Mouse (Mus musculus): ENCODE measurements around the gene Spin4. TPM values are rescaled to one million over a fixed set of nuclear protein-coding genes. Genes with fewer than 3 reads are reported as not detected.
A peak's percentile ranks its signal among the peaks of the same experiment; 100 is the strongest.

Spin4 gene
- total RNA-seq (2021), result under 1 TPM; 0.64 to 0.69 TPM
- long read RNA-seq, experiment 1, full-length matches to known transcripts, result 2 of 2 reads
- long read RNA-seq, experiment 1, partial matches to known transcripts, result 0 of 2 reads
- long read RNA-seq, experiment 1, other reads (novel, unspliced or antisense), result 0 of 2 reads
- long read RNA-seq, experiment 2, result 0 reads

DNA sequence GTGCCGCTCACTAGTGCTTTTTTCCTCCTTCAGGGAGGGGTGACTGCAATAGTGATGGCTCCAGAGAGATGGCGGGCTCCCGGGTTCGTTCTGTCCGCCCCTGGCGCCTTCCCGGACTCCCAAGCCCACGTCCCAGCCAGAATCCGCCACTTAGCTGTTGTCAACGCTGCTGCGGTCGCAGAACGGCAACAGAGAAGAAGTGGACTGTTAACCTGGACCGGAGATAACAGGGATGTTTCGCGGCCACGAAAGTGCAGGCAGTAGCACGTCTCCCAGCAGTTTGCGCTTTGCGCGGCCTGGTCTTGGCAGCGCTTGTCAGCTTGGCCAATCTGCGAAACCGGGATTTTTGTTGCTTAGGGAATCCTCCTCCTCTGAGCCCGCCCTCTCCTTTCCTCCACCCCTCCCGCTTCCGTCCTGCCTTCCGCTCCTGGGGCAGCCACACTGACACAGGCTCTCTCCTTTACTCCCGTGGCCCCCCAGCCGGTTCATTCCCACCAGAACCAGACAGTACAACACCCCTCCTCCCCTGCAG is at the start of gene Spin4:
Spin4 (minus strand) TSS at position 322 of the 532 bp plus-strand sequence.
- Histone ChIP-seq H3K4me3 (peak within 1 kb of the TSS; percentile 69), H3K27ac (peak within 1 kb of the TSS; percentile 89)
- TF ChIP-seq CTCF (conservative IDR thresholded peaks at IDR 0.05), result 0 out of 2 replicates have a peak, but pooled peaks have one; percentile 11
- DNase-seq (ENCODE audit: low spot score in 2 of 2), result peak; percentile 50 to 61

DNA sequence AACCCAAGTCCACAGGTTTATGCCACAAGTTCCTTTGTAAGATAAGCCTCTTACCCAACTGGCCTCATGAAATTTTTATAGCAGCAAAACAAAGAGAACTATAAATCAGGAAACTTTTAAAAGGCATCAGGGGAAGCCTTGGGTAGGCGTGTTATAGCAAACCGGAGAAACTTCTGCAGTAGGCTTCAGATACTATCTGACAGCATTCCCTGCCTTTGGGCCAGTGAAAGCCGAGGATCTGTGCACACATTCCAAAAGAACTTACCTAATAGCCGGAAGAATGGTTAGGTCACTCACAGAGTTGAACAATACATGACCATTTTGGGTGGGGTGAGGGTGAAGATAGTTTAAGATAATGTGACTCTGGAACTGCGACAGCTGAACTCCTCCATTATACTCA is 1.4 kb upstream of the Spin4 start:
- TF ChIP-seq CTCF (conservative IDR thresholded peaks at IDR 0.05), result no peak
- DNase-seq (ENCODE audit: low spot score in 2 of 2), result no peak
- Histone ChIP-seq H3K4me3 (no peak overlapping the region), H3K27ac (no peak overlapping the region)

DNA sequence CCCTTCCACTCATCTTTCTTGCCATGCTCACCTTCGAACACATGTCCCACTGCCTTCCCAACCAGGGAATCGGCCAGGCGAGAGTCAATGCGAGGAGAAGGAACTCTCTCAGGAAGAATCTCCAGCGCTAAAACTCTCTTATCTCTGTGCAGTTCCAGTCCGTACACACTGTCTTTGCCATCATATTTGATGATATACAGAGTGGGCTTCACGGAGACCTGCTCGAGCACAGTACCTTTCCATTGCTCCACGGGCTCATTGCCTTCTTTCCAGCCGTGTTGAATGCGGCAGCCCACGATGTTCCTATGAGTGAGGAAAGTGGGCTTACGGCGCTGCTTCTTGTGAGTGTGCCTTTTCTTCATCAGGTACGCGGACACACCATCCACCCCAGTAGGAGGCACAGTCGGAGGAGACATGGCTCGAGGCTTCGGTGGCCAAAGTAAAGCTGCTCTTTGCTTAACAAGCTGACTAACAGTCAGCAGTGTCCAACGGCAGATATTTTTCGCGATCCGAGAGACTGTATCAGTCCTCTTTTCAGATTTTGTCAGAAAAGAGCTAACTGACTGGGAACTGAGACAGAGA is 612 bp downstream of the Spin4 start:
- no peak for DNase-seq (ENCODE audit: low spot score in 2 of 2)
- peak overlapping the region; percentile 69 for H3K4me3 ChIP-seq
- peak overlapping the region; percentile 89 for H3K27ac ChIP-seq
- TF ChIP-seq CTCF (conservative IDR thresholded peaks at IDR 0.05), result no peak; the same call in 1 of the 2 replicates

DNA sequence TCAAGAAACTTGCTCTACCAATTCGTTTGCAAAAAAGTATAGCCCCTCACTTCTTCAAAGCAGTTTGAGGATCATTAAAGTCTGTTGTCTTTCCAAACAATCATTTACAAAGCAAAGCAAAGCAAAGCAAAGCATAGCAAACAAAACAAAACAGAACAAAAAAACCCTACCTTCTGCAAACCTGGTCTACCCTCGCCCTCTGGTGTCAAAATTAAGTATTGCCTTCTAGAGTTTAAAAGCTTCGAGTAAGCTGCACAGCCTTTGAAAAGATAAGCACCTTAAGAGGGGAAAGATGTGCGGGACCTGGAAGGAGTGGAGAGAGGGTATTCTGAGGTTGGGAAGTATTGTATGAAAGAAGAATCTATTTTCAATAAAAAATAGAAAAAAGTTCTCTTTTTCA is 14.4 kb downstream of the Spin4 start:
- Histone ChIP-seq H3K4me3 (no peak overlapping the region), H3K27ac (no peak overlapping the region)
- peak in 1 of 2 experiments; percentile 62 for DNase-seq (ENCODE audit: low spot score in 2 of 2)
- TF ChIP-seq CTCF (conservative IDR thresholded peaks at IDR 0.05), result peak; percentile 78

DNA sequence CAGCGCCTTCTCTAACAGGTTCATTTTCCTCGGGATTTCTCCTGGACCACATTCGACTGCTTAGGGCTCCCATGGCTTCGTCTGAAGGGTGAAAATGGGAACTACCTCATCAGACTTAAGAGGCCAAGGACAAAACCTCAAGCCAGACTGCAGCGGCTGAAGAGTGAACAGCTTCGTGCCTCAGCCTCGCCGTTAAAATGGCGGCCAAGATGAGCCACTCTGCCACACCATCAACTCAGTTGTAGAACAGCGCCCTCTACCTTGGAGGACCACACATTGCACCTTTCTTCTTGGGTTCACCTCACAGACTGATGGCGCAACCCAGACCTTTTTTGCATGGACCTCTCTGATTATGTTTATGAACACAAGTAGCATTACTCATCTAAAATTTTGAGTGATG is 27.6 kb downstream of the Spin4 start:
- Histone ChIP-seq H3K27ac (no peak overlapping the region), H3K4me3 (no peak overlapping the region)
- no peak for TF ChIP-seq CTCF (conservative IDR thresholded peaks at IDR 0.05)
- no peak for DNase-seq (ENCODE audit: low spot score in 2 of 2)

DNA sequence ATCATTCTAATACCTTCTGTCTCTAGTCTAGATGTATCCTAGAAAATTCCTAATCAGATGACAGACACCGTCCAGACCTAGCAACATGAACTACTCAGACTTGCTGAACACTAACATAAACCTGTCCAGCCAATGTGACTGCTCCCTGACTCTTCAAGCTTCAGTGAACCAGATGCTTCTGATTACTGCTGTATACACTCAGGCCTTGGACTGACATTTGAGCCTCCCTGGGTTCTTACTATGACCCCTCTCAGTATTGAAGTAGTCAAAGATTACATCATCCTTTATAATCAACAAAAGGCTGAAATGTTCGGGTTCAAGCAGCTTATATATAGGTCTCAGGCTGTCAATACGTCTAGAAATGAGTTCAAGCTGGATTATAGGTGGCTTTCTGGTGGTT is 32.4 kb downstream of the Spin4 start:
- Histone ChIP-seq H3K27ac (no peak overlapping the region), H3K4me3 (no peak overlapping the region)
- TF ChIP-seq CTCF (conservative IDR thresholded peaks at IDR 0.05), result no peak
- DNase-seq (ENCODE audit: low spot score in 2 of 2), result no peak

DNA sequence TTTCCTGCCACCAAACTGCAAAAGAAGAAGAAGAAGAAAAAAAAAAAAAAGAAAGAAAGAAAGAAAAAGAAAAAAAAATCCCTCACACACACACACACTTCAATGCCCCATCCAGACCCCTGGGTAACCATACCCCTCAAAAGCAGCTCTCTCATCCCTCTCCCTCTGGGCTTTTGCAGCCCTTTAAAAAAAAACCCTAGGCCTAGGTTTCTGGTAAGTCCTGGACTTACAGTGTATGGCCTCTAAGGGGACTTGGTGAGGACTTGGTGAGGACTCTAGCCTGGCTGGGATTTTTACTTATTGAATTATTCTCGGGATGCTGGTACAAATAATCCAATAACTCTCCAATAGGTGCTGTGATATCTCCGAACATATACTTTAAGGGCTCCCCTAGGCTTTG is 35.6 kb downstream of the Spin4 start:
- Histone ChIP-seq H3K4me3 (peak overlapping the region; percentile 51; the same call in 1 of the 2 replicates), H3K27ac (no peak overlapping the region)
- TF ChIP-seq CTCF (conservative IDR thresholded peaks at IDR 0.05), result no peak
- DNase-seq (ENCODE audit: low spot score in 2 of 2), result no peak

DNA sequence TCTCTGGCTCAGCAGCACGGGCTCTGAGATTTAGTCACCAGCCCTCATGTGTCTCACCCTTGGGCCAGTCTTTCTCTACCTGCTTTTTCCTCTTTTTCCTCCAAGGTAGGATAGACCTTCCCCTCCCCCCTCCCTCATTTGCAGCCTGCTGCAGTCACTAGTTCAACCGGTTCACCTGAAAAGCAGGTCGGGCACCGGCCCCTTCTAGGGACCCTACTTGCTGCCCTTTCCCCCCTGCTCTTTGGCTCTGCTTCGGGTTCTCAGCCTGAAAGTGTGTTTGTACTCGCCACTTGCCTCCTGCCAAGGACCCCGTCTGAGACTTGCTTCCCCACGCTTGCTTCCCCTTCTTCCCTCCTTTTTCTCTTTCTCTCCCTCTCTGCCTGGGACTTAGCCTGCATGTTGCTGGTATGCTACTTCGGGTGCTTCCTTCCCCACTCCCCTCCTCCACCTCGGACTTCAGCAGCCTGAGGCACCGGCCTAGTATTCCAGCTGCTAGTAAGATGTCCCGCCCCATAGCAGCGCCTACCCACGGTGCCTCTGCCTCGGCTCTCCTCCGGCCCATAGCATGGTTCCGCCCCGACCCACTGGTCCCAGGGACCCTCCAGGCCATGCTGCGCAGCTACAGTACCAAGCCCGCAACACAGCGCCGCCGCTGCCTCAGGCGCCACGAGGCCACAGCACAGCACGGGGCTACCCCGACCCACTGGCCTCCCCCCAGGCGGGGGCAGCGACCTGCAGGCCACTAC is 36.2 kb downstream of the Spin4 start:
- no peak for DNase-seq (ENCODE audit: low spot score in 2 of 2)
- TF ChIP-seq CTCF (conservative IDR thresholded peaks at IDR 0.05), result peak; percentile 52
- Histone ChIP-seq H3K4me3 (peak overlapping the region; percentile 51), H3K27ac (no peak overlapping the region)

Other genes with a start within 250 kb of the Spin4 start
- 100 to 1,000 TPM; 279 to 295 TPM for gene Arhgef9, start 170.2 kb upstream of the Spin4 start, total RNA-seq (2021)